Mouse (Mus musculus) lung, postnatal 0 days (tissue): ENCODE measurements around the gene Pdpn.

Experiments used
- CTCF ChIP-seq: IDR thresholded peaks from 2 replicates; pipeline ENCODE4 v1.5.1; 2016; ENCODE audit warnings: antibody characterized with exemption, mild to moderate bottlenecking
- EP300 ChIP-seq: IDR thresholded peaks from 2 replicates; pipeline ENCODE4 v1.6.1; 2016; ENCODE audit warnings: antibody characterized with exemption, mild to moderate bottlenecking, control low read depth

GRCm38 (mm10) chr4:143298431-143299315 is 691 bp downstream of the Pdpn start:
- no peak for TF ChIP-seq CTCF
- no peak for TF ChIP-seq EP300
